Mouse (Mus musculus): ENCODE results near the gene Ints4. TPM values are rescaled to one million over a fixed set of nuclear protein-coding genes. Genes with fewer than 3 reads are reported as not detected.
"Not testable (repeated sequence)": the region's sequence is repeated elsewhere in the genome, so short reads cannot be mapped to it uniquely, and the experiment has no call there.

Ints4 gene
- polyA plus RNA-seq (2014; fragmentation: Nextera tagmentation; extraction: Ambion mirVana), result 56.7 and 61.3 TPM in 2 replicates

DNA sequence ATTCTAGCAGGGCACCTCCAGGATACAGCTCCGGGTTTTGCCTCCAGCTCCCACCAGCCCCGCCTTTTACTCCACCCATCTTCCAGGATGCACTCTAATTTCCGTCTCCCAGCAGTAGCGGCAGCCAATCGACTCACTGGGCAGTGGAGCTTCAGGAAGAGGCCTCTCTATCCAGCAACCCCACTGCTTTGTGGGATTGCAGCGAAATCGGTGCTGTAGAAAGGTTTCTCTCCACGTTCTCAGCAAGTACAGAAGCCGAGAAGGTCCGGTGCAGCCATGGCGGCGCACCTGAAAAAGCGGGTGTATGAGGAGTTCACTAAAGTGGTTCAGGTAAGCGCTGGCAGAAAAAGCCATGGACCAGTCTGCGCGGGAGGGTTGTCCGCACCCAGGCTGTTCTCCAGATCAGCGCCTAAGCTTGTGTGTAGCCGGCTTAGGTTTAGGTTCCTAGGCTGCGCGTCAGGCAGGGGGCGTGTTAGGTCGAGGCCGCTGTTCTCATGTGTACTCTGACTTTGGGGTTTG is at the start of gene Ints4:
Gene Ints4, plus strand, starts transcription at position 136 of the 519 bp plus-strand sequence.
- peak within 1 kb of the TSS; percentile 47 for H3K9ac ChIP-seq (replicated peaks; ENCODE audit: low read depth, low read length)
- H3K36me3 ChIP-seq (ENCODE audit: control insufficient read depth, insufficient read depth, low read length), result peaks cover 6% of the 10 kb centered on the region
- H3K27ac ChIP-seq (ENCODE audit: low read length), result peak within 1 kb of the TSS; percentile 68
- no peaks in the 10 kb centered on the region for H3K9me3 ChIP-seq (ENCODE audit: control insufficient read depth, low read depth, low read length)
- H3K27me3 ChIP-seq (ENCODE audit: control insufficient read depth, insufficient read depth, low read length), result no peaks in the 10 kb centered on the region
- H3K4me2 ChIP-seq (replicated peaks; ENCODE audit: low read depth, low read length), result peak within 1 kb of the TSS; percentile 80
- peak within 1 kb of the TSS; percentile 73 for H3K4me3 ChIP-seq (ENCODE audit: low read depth, low read length)
- 0 out of 2 replicates have a peak, but pooled peaks cover 5% of the 10 kb centered on the region for H3K4me1 ChIP-seq (ENCODE audit: control insufficient read depth, insufficient read depth, low read length)
- under 1% methylated on average over 24 of the region's 24 CpGs for WGBS
- peak; percentile 99 for ATAC-seq (ENCODE audit: insufficient number of reproducible peaks, insufficient read depth, low FRiP score, low read depth)

DNA sequence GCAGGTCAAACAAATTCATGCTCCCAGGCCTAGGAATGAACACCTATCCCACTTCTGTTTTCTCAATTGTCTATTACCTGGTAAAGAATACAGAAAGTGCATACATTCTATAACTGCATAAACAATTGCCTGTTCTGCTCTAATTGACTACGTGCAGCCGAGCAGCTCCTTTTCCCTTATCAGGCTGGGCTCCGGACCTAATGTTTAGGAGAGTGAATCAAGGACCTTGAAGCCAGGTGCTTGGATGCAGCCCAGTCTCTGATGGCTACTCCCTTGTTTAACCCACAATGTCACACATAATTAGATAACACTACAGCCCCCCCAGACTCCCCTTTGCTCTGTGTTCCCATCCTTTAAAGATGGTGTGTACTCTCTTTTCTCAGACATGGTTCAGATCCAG is 47.2 kb upstream of the Ints4 start:
- WGBS, result 33% methylated on average over 3 of the region's 3 CpGs
- H3K27me3 ChIP-seq (ENCODE audit: control insufficient read depth, insufficient read depth, low read length); H3K9me3 ChIP-seq (ENCODE audit: control insufficient read depth, low read depth, low read length); H3K27ac ChIP-seq (ENCODE audit: low read length); H3K36me3 ChIP-seq (ENCODE audit: control insufficient read depth, insufficient read depth, low read length); H3K9ac ChIP-seq (replicated peaks; ENCODE audit: low read depth, low read length); H3K4me2 ChIP-seq (replicated peaks; ENCODE audit: low read depth, low read length); H3K4me3 ChIP-seq (ENCODE audit: low read depth, low read length); H3K4me1 ChIP-seq (ENCODE audit: control insufficient read depth, insufficient read depth, low read length); ATAC-seq (ENCODE audit: insufficient number of reproducible peaks, insufficient read depth, low FRiP score, low read depth): not testable (repeated sequence)

DNA sequence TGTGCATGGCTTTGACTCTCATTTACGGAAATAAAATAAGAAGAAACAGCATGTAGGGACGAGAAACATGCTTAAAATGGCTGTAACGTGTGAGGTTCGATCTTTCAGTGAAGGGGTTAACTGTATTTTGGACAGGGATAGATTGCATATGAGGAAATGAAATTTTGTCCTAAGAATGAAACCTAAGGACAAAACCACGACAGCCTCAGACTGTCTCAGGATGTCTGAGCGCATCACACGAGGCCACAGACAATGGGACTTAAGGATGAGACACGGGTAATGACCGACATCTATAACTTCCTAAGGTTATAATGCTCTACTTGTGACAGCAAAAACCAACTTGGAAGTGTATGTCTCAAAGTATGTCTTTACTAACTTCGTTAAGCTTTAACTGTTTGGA is 46.2 kb upstream of the Ints4 start:
- no peaks in the 10 kb centered on the region for H3K36me3 ChIP-seq (ENCODE audit: control insufficient read depth, insufficient read depth, low read length)
- no peaks in the 10 kb centered on the region for H3K27me3 ChIP-seq (ENCODE audit: control insufficient read depth, insufficient read depth, low read length)
- H3K4me3 ChIP-seq (ENCODE audit: low read depth, low read length), result no peak overlapping the region
- no peak overlapping the region for H3K27ac ChIP-seq (ENCODE audit: low read length)
- H3K9me3 ChIP-seq (ENCODE audit: control insufficient read depth, low read depth, low read length), result no peaks in the 10 kb centered on the region
- no peak overlapping the region for H3K4me2 ChIP-seq (replicated peaks; ENCODE audit: low read depth, low read length)
- no peak for ATAC-seq (ENCODE audit: insufficient number of reproducible peaks, insufficient read depth, low FRiP score, low read depth)
- H3K9ac ChIP-seq (replicated peaks; ENCODE audit: low read depth, low read length), result no peak overlapping the region
- 82% methylated on average over 10 of the region's 10 CpGs for WGBS
- peaks cover 8% of the 10 kb centered on the region; the same call in 1 of the 2 replicates for H3K4me1 ChIP-seq (ENCODE audit: control insufficient read depth, insufficient read depth, low read length)

DNA sequence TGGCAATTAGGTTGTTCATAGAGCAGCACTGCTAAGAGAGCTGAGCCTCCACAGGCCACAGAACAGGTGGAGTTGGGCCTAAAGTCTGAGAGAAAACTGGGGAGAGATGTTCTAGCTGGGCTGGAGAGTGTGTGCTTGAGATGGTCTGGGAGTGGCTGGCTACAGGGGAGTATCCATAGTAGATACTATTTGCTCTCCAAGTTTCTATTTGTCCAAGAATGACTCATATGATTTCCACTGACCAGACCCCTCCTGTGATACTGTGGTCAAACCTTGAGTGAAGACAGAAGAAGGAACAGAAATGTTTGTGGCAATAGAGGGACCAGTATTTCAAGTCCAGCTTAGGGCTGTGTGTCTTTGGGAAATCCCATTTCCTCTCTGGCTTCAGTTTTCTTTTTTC is 41.8 kb upstream of the Ints4 start:
- Histone ChIP-seq H3K9ac (replicated peaks; ENCODE audit: low read depth, low read length) (no peak overlapping the region), H3K36me3 (ENCODE audit: control insufficient read depth, insufficient read depth, low read length) (no peaks in the 10 kb centered on the region), H3K4me2 (replicated peaks; ENCODE audit: low read depth, low read length) (no peak overlapping the region), H3K4me3 (ENCODE audit: low read depth, low read length) (no peak overlapping the region), H3K27ac (ENCODE audit: low read length) (no peak overlapping the region; the same call in 1 of the 2 replicates), H3K9me3 (ENCODE audit: control insufficient read depth, low read depth, low read length) (no peaks in the 10 kb centered on the region; the same call in 1 of the 2 replicates), H3K4me1 (ENCODE audit: control insufficient read depth, insufficient read depth, low read length) (no peaks in the 10 kb centered on the region), H3K27me3 (ENCODE audit: control insufficient read depth, insufficient read depth, low read length) (no peaks in the 10 kb centered on the region)
- peak; percentile 88 for ATAC-seq (ENCODE audit: insufficient number of reproducible peaks, insufficient read depth, low FRiP score, low read depth)

DNA sequence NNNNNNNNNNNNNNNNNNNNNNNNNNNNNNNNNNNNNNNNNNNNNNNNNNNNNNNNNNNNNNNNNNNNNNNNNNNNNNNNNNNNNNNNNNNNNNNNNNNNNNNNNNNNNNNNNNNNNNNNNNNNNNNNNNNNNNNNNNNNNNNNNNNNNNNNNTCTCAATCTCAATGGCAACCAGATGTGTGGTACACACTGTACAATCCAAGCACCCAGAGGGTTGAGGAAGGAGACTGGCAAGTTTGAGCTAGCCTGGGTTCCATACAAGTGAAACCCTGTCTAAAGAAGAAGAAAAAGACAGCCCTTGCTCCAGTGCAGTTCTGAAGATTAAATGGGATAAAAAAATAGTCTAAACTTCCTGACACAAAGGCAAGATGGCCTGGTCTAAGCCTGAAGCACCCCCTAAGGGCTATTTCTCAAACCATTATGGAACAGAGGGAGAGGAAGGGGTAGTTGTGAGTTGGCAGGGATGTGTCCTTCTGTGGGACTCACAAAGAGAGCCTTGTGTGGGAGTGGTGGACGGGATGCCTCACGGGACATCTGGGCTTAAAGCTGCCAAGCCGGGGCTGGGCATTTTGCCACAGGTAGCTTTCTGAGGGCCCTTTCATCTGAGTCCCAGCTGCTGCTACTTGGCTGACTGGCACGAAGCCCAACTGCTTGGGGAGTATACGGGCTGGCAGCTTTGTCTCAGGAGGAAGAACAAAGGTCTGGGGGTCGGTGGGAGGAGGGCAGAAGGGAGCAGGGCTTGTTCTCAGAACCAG is 34.4 kb upstream of the Ints4 start:
- no peak overlapping the region for H3K4me3 ChIP-seq (ENCODE audit: low read depth, low read length)
- no peaks in the 10 kb centered on the region for H3K36me3 ChIP-seq (ENCODE audit: control insufficient read depth, insufficient read depth, low read length)
- peak overlapping the region; percentile 63 for H3K27ac ChIP-seq (ENCODE audit: low read length)
- H3K4me1 ChIP-seq (ENCODE audit: control insufficient read depth, insufficient read depth, low read length), result peaks cover 5% of the 10 kb centered on the region; the same call in 1 of the 2 replicates
- H3K27me3 ChIP-seq (ENCODE audit: control insufficient read depth, insufficient read depth, low read length), result no peaks in the 10 kb centered on the region
- ATAC-seq (ENCODE audit: insufficient number of reproducible peaks, insufficient read depth, low FRiP score, low read depth), result peak; percentile 81
- H3K9me3 ChIP-seq (ENCODE audit: control insufficient read depth, low read depth, low read length), result peaks cover 7% of the 10 kb centered on the region; the same call in 1 of the 2 replicates
- H3K4me2 ChIP-seq (replicated peaks; ENCODE audit: low read depth, low read length), result no peak overlapping the region
- 26% methylated on average over 6 of the region's 6 CpGs for WGBS
- no peak overlapping the region for H3K9ac ChIP-seq (replicated peaks; ENCODE audit: low read depth, low read length)

DNA sequence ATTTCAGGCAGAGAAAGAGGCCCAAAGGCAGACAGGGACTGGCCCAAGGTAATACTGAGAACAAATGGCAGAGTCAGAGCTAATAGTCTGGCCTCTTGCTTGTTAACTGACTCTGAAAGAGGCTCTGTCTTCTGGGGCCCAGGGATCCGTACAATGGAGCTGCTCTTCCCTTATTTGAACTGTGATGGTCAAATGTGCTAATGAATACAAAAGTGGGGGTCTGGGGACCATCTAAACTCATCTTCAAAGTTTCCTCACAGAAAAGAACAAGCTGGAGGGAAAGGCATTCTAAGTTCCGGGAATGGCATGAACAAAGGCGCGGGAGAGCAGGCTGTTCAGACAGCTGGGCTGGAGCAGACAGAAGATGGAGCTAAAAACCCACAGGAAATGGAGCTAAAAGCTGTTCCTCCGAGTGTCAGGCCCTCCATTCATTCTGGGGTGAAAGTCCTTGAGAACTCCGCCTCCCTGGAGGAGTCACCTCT is 33.7 kb upstream of the Ints4 start:
- no peaks in the 10 kb centered on the region for H3K27me3 ChIP-seq (ENCODE audit: control insufficient read depth, insufficient read depth, low read length)
- H3K4me1 ChIP-seq (ENCODE audit: control insufficient read depth, insufficient read depth, low read length), result peaks cover 5% of the 10 kb centered on the region; the same call in 1 of the 2 replicates
- H3K27ac ChIP-seq (ENCODE audit: low read length), result peak overlapping the region; percentile 63; the same call in 1 of the 2 replicates
- ATAC-seq (ENCODE audit: insufficient number of reproducible peaks, insufficient read depth, low FRiP score, low read depth), result no peak
- no peak overlapping the region for H3K4me3 ChIP-seq (ENCODE audit: low read depth, low read length)
- WGBS, result 54% methylated on average over 6 of the region's 6 CpGs
- no peak overlapping the region for H3K4me2 ChIP-seq (replicated peaks; ENCODE audit: low read depth, low read length)
- 0 out of 2 replicates have a peak, but pooled peaks cover 7% of the 10 kb centered on the region for H3K9me3 ChIP-seq (ENCODE audit: control insufficient read depth, low read depth, low read length)
- no peaks in the 10 kb centered on the region for H3K36me3 ChIP-seq (ENCODE audit: control insufficient read depth, insufficient read depth, low read length)
- no peak overlapping the region for H3K9ac ChIP-seq (replicated peaks; ENCODE audit: low read depth, low read length)

DNA sequence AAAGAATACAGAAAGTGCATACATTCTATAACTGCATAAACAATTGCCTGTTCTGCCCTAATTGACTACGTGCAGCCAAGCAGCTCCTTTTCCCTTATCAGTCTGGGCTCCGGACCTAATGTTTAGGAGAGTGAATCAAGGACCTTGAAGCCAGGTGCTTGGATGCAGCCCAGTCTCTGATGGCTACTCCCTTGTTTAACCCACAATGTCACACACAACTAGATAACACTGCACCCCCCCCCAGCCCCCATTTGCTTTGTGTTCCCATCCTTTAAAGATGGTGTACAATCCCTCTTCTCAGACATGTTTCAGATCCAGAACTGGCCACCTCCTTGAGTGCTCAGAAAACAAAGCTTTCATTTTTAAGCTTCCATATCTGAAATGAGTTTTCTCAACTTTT is 29.7 kb upstream of the Ints4 start, which contains the start of gene Kctd14:
Gene Kctd14, plus strand, starts transcription at position 301 of the 400 bp plus-strand sequence.
- not testable (repeated sequence) for H3K9me3 ChIP-seq (ENCODE audit: control insufficient read depth, low read depth, low read length); H3K4me2 ChIP-seq (replicated peaks; ENCODE audit: low read depth, low read length); H3K4me3 ChIP-seq (ENCODE audit: low read depth, low read length); ATAC-seq (ENCODE audit: insufficient number of reproducible peaks, insufficient read depth, low FRiP score, low read depth); H3K27ac ChIP-seq (ENCODE audit: low read length); H3K9ac ChIP-seq (replicated peaks; ENCODE audit: low read depth, low read length); H3K27me3 ChIP-seq (ENCODE audit: control insufficient read depth, insufficient read depth, low read length); H3K36me3 ChIP-seq (ENCODE audit: control insufficient read depth, insufficient read depth, low read length)
- WGBS, result 43% methylated on average over 2 of the region's 2 CpGs
- H3K4me1 ChIP-seq (ENCODE audit: control insufficient read depth, insufficient read depth, low read length), result peaks cover 14% of the 10 kb centered on the region; the same call in 1 of the 2 replicates

DNA sequence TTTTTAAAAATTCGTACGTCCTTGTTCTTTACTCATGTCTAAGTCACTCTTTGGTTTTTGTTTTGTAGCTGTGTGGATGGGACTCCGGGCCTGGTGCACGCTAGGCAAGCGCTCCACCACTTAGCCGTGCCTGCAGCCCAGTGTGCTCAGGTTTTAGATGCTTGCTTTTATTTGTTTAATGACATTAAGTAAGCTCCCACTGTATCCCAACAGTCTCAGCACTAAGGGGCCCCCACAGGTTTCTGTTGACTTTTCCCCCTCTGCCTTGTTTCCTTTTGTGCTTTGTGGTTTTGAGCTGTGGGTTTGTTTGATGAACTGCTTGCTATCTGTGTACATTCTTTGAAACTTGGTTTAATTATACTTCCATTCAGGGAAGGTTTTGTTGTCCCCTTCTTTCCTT is 28.6 kb upstream of the Ints4 start:
- Histone ChIP-seq H3K4me1 (ENCODE audit: control insufficient read depth, insufficient read depth, low read length) (peaks cover 8% of the 10 kb centered on the region; the same call in 1 of the 2 replicates), H3K36me3 (ENCODE audit: control insufficient read depth, insufficient read depth, low read length) (no peaks in the 10 kb centered on the region), H3K9me3 (ENCODE audit: control insufficient read depth, low read depth, low read length) (0 out of 2 replicates have a peak, but pooled peaks cover 7% of the 10 kb centered on the region), H3K27ac (ENCODE audit: low read length) (no peak overlapping the region), H3K4me3 (ENCODE audit: low read depth, low read length) (no peak overlapping the region), H3K9ac (replicated peaks; ENCODE audit: low read depth, low read length) (no peak overlapping the region), H3K4me2 (replicated peaks; ENCODE audit: low read depth, low read length) (no peak overlapping the region), H3K27me3 (ENCODE audit: control insufficient read depth, insufficient read depth, low read length) (no peaks in the 10 kb centered on the region)
- peak; percentile 62 for ATAC-seq (ENCODE audit: insufficient number of reproducible peaks, insufficient read depth, low FRiP score, low read depth)
- 66% methylated on average over 6 of the region's 6 CpGs for WGBS
